Mouse (Mus musculus): ENCODE measurements around the gene Tmem62. TPM values are rescaled to one million over a fixed set of nuclear protein-coding genes. Genes with fewer than 3 reads are reported as not detected.
"Not testable (repeated sequence)": the region's sequence is repeated elsewhere in the genome, so short reads cannot be mapped to it uniquely, and the experiment has no call there.

The Tmem62 gene
- polyA plus RNA-seq, 1 experiment from 2014 or later, result 4.7 TPM

DNA sequence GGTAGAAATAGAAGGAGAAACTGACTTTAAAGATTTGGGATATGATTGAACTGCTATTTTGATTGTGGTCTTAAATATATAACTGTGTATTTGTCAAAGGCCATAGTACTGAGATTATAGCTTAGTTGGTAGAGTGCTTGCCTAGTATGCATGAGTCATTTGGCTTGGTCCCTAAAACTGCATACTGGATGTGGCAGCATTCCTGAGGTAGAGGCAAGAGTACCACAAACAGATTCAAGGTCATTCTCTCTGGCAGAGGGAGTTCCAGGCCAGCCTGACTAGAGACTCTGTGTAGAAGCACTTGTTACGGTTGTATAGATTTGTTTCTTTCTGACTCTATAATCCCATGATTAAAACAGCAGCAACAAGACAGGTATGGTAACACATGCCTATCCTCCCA, 3.0 kb downstream of the Tmem62 start:
- no peak for ATAC-seq (ENCODE audit: insufficient read depth, low FRiP score)
- no peak overlapping the region for H3K4me3 ChIP-seq (replicated peaks; ENCODE audit: low read length)
- no peaks in the 10 kb centered on the region for H3K36me3 ChIP-seq (ENCODE audit: control insufficient read depth, insufficient read depth, low read length)
- no peak overlapping the region for H3K27ac ChIP-seq (ENCODE audit: low read length)
- H3K4me1 ChIP-seq (ENCODE audit: control insufficient read depth, insufficient read depth, low read length), result peaks cover 6% of the 10 kb centered on the region
- no peaks in the 10 kb centered on the region for H3K27me3 ChIP-seq (ENCODE audit: control insufficient read depth, insufficient read depth, low read length)
- H3K9ac ChIP-seq (ENCODE audit: low read length), result no peak overlapping the region
- H3K9me3 ChIP-seq (replicated peaks; ENCODE audit: control insufficient read depth, low read length), result no peaks in the 10 kb centered on the region
- 88% methylated on average over 1 of the region's 1 CpGs for WGBS
- H3K4me2 ChIP-seq (ENCODE audit: low read depth, low read length), result no peak overlapping the region

DNA sequence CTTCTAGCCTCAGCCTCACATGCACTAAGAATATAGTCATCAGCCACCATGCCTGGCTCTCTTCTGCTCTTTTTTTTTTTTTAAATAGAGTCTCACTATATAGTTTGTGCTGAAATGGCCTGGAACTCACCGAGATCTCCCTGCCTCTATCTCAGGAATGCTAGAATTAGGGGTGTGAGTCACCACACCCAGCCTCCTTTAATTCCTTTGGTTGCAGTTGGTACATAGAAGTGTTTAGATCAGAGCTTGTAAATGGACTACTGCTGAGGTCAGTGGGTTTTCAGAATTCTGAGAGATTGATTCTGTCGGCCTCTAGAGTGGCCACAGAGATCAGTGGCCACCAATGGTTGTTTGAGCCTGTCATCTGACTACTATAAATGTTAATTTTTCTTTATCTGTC, 4.0 kb downstream of the Tmem62 start:
- H3K9ac ChIP-seq (ENCODE audit: low read length), result no peak overlapping the region
- H3K27me3 ChIP-seq (ENCODE audit: control insufficient read depth, insufficient read depth, low read length), result no peaks in the 10 kb centered on the region
- no peak overlapping the region for H3K4me3 ChIP-seq (replicated peaks; ENCODE audit: low read length)
- no peaks in the 10 kb centered on the region for H3K9me3 ChIP-seq (replicated peaks; ENCODE audit: control insufficient read depth, low read length)
- H3K36me3 ChIP-seq (ENCODE audit: control insufficient read depth, insufficient read depth, low read length), result no peaks in the 10 kb centered on the region
- no peak overlapping the region for H3K27ac ChIP-seq (ENCODE audit: low read length)
- no peak for ATAC-seq (ENCODE audit: insufficient read depth, low FRiP score)
- H3K4me1 ChIP-seq (ENCODE audit: control insufficient read depth, insufficient read depth, low read length), result peaks cover 6% of the 10 kb centered on the region
- 44% methylated on average over 2 of the region's 2 CpGs for WGBS
- no peak overlapping the region for H3K4me2 ChIP-seq (ENCODE audit: low read depth, low read length)

DNA sequence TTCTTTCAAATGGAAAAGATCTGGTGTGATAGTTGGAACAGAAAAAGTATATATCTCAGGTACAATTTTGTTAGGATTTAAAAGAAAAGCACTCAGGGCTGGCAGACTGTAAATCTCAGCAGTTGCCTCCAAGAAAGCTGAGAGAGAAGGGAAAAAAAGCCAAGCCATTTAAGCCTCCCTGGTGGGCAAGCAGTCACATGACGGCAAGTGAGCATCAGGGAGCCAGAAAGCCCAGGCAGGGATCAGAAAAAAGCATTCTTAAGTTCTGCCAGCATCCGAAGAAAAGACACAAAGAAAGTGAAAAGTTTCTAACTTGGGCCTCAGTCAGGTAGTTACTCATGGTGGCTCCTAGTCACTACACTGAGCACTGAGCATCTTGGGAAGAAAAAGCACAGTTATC, 6.8 kb downstream of the Tmem62 start:
- Histone ChIP-seq H3K4me2 (ENCODE audit: low read depth, low read length) (no peak overlapping the region), H3K4me3 (replicated peaks; ENCODE audit: low read length) (no peak overlapping the region), H3K27me3 (ENCODE audit: control insufficient read depth, insufficient read depth, low read length) (no peaks in the 10 kb centered on the region), H3K27ac (ENCODE audit: low read length) (no peak overlapping the region), H3K9ac (ENCODE audit: low read length) (no peak overlapping the region), H3K9me3 (replicated peaks; ENCODE audit: control insufficient read depth, low read length) (no peaks in the 10 kb centered on the region), H3K36me3 (ENCODE audit: control insufficient read depth, insufficient read depth, low read length) (no peaks in the 10 kb centered on the region), H3K4me1 (ENCODE audit: control insufficient read depth, insufficient read depth, low read length) (no peaks in the 10 kb centered on the region)
- 38% methylated on average over 2 of the region's 2 CpGs for WGBS
- ATAC-seq (ENCODE audit: insufficient read depth, low FRiP score), result no peak

DNA sequence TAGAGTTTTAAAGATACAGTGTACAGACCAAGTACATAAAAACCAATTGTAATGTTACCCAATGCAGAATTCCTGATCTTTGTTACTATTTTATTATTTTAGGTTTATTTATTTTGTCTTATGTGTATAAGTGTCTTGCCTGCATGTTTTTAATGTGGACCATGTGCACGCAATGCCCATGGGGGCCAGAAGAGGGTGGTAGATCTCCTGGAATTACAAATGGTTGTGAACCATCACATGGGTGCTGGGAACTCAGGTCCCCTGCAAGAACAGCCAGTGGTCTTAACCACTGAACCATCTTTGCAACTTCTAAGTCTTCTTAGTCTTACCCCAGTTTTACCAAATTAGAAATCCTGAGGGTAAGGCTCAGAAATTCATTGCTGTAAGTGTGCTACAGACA, 8.4 kb downstream of the Tmem62 start:
- no peaks in the 10 kb centered on the region for H3K27me3 ChIP-seq (ENCODE audit: control insufficient read depth, insufficient read depth, low read length)
- H3K9ac ChIP-seq (ENCODE audit: low read length), result no peak overlapping the region
- 92% methylated on average over 1 of the region's 1 CpGs for WGBS
- H3K27ac ChIP-seq (ENCODE audit: low read length), result no peak overlapping the region
- no peaks in the 10 kb centered on the region for H3K4me1 ChIP-seq (ENCODE audit: control insufficient read depth, insufficient read depth, low read length)
- ATAC-seq (ENCODE audit: insufficient read depth, low FRiP score), result no peak
- H3K4me2 ChIP-seq (ENCODE audit: low read depth, low read length), result no peak overlapping the region
- H3K36me3 ChIP-seq (ENCODE audit: control insufficient read depth, insufficient read depth, low read length), result no peaks in the 10 kb centered on the region
- H3K9me3 ChIP-seq (replicated peaks; ENCODE audit: control insufficient read depth, low read length), result no peaks in the 10 kb centered on the region
- no peak overlapping the region for H3K4me3 ChIP-seq (replicated peaks; ENCODE audit: low read length)

DNA sequence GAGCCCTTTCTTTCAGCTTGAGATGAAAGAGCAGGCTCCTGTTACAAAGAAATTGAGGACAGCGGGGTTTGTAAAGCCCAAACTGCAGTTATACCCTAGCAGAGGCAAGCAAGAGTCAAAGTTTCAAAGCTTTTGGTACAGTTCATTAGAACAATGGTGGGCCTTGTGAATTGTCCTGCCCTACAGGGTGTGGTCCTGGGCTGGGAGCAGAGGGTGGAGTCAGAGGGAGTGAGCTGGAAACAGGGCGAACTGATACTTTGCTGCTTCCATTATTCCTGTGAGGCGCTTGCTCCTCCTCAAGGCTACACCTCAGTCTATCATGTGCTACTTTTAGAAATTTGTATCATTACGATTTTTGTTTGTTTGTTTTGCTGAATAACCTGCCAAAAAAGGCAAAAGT, 14.4 kb downstream of the Tmem62 start:
- Histone ChIP-seq H3K36me3 (ENCODE audit: control insufficient read depth, insufficient read depth, low read length) (no peaks in the 10 kb centered on the region), H3K27ac (ENCODE audit: low read length) (no peak overlapping the region), H3K27me3 (ENCODE audit: control insufficient read depth, insufficient read depth, low read length) (no peaks in the 10 kb centered on the region), H3K9ac (ENCODE audit: low read length) (no peak overlapping the region), H3K4me3 (replicated peaks; ENCODE audit: low read length) (no peak overlapping the region), H3K9me3 (replicated peaks; ENCODE audit: control insufficient read depth, low read length) (no peaks in the 10 kb centered on the region), H3K4me1 (ENCODE audit: control insufficient read depth, insufficient read depth, low read length) (no peaks in the 10 kb centered on the region), H3K4me2 (ENCODE audit: low read depth, low read length) (no peak overlapping the region)
- WGBS, result 71% methylated on average over 4 of the region's 4 CpGs
- ATAC-seq (ENCODE audit: insufficient read depth, low FRiP score), result no peak

DNA sequence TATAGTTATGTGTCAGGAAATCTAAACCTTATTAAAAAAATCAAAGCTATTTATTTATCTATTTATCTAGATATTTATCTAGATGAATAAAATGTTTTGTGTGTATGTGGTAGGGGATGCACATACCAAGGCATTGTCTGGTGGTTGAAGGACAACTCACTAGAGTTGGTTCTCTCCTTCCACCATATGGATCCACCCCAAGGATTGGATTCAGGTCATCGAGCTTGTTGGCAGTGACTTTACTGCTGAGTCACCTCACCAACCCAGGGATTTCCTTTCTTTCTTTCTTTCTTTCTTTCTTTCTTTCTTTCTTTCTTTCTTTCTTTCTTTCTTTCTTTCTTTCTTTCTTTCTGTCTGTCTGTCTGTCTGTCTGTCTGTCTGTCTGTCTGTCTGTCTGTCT, 19.8 kb downstream of the Tmem62 start:
- not testable (repeated sequence) for H3K4me3 ChIP-seq (replicated peaks; ENCODE audit: low read length); H3K27ac ChIP-seq (ENCODE audit: low read length); H3K4me2 ChIP-seq (ENCODE audit: low read depth, low read length); H3K27me3 ChIP-seq (ENCODE audit: control insufficient read depth, insufficient read depth, low read length); H3K9ac ChIP-seq (ENCODE audit: low read length); H3K9me3 ChIP-seq (replicated peaks; ENCODE audit: control insufficient read depth, low read length); H3K4me1 ChIP-seq (ENCODE audit: control insufficient read depth, insufficient read depth, low read length); H3K36me3 ChIP-seq (ENCODE audit: control insufficient read depth, insufficient read depth, low read length); ATAC-seq (ENCODE audit: insufficient read depth, low FRiP score)
- 76% methylated on average over 1 of the region's 1 CpGs for WGBS

DNA sequence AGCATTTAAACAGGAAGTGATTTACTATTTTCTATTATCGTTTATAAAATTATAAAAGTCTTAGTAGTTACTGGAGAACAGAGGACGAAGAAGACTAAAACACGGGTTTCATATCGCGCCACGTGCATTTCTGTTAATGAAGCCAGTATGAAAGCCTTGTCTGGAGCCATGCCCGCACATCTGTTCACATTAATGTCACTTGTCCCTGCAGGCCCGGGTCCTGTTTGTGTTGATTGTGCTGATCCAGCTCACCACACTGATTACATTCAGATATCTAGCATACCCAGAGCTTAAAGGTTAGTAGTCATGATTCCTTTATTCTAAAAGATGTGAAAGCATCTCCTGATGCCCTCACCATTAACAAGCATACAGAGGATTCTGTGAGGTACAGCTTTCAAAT, 22.0 kb downstream of the Tmem62 start:
- Histone ChIP-seq H3K27ac (ENCODE audit: low read length) (no peak overlapping the region), H3K36me3 (ENCODE audit: control insufficient read depth, insufficient read depth, low read length) (no peaks in the 10 kb centered on the region), H3K4me3 (replicated peaks; ENCODE audit: low read length) (no peak overlapping the region), H3K4me2 (ENCODE audit: low read depth, low read length) (no peak overlapping the region), H3K9me3 (replicated peaks; ENCODE audit: control insufficient read depth, low read length) (no peaks in the 10 kb centered on the region), H3K9ac (ENCODE audit: low read length) (no peak overlapping the region), H3K4me1 (ENCODE audit: control insufficient read depth, insufficient read depth, low read length) (no peaks in the 10 kb centered on the region), H3K27me3 (ENCODE audit: control insufficient read depth, insufficient read depth, low read length) (no peaks in the 10 kb centered on the region)
- WGBS, result 81% methylated on average over 8 of the region's 8 CpGs
- no peak for ATAC-seq (ENCODE audit: insufficient read depth, low FRiP score)

DNA sequence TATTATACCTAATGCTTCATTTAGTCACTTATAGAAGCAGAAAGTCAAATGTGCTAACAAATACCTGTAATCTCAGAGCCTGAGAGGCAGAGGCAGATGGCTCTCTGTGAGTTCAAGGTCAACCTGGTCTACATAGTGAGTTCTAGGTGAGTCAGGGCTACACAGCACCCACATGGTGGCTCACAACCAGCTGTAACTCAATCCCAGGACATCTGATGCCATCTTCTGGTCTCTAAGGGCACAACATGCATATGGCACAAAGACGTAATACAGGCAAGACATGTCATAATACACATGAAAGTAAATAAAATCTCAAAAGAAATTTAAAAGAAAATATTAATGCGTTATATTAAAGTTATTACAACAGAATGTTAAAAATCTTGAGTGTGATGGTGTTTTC, 26.8 kb downstream of the Tmem62 start:
- no peaks in the 10 kb centered on the region for H3K27me3 ChIP-seq (ENCODE audit: control insufficient read depth, insufficient read depth, low read length)
- H3K4me2 ChIP-seq (ENCODE audit: low read depth, low read length), result no peak overlapping the region
- H3K4me1 ChIP-seq (ENCODE audit: control insufficient read depth, insufficient read depth, low read length), result peaks cover 3% of the 10 kb centered on the region; the same call in 1 of the 2 replicates
- no peak overlapping the region for H3K27ac ChIP-seq (ENCODE audit: low read length)
- no peaks in the 10 kb centered on the region for H3K36me3 ChIP-seq (ENCODE audit: control insufficient read depth, insufficient read depth, low read length)
- H3K4me3 ChIP-seq (replicated peaks; ENCODE audit: low read length), result no peak overlapping the region
- 67% methylated on average over 2 of the region's 2 CpGs for WGBS
- no peaks in the 10 kb centered on the region for H3K9me3 ChIP-seq (replicated peaks; ENCODE audit: control insufficient read depth, low read length)
- no peak overlapping the region for H3K9ac ChIP-seq (ENCODE audit: low read length)
- no peak for ATAC-seq (ENCODE audit: insufficient read depth, low FRiP score)

DNA sequence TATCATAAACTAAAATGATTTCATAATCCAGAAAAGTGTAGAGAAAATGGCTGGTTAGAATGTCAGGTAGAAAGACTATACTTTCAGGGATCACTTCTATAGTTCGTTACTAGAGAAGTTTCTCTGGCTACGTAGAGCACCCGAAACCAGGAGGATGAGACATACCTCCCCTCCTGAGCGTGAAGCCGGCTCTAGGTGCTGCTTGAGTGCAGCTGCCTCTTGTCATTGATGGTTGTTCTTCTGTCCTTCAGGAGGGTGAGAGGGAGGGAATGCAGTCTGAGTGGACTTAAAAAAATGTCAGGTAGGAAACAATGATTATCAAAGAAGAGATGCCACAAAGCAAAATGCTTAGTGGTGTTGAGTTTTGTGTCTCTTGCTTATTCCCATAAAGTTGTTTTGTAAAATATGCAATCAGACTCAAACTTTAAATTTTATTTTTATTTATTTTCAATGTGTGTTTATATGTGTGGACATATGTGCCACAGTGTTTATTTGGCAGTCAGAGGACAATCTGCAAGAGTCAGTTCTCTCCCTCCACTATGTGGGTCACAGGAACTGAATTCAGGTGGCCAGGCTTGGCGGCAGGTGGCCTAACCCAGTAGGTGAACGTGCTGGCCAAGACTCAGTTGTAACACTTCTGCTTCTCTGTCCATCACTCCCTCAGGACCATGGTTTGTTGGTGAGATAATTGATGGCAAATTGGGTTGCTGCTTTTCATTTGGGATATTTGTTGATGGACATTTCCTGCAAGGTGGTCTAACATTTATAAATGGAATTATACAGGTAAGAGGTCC, 27.4 kb downstream of the Tmem62 start:
- Histone ChIP-seq H3K4me2 (ENCODE audit: low read depth, low read length) (no peak overlapping the region), H3K9me3 (replicated peaks; ENCODE audit: control insufficient read depth, low read length) (no peaks in the 10 kb centered on the region), H3K4me1 (ENCODE audit: control insufficient read depth, insufficient read depth, low read length) (peaks cover 6% of the 10 kb centered on the region), H3K27me3 (ENCODE audit: control insufficient read depth, insufficient read depth, low read length) (no peaks in the 10 kb centered on the region), H3K27ac (ENCODE audit: low read length) (no peak overlapping the region), H3K9ac (ENCODE audit: low read length) (no peak overlapping the region), H3K4me3 (replicated peaks; ENCODE audit: low read length) (no peak overlapping the region), H3K36me3 (ENCODE audit: control insufficient read depth, insufficient read depth, low read length) (no peaks in the 10 kb centered on the region)
- 82% methylated on average over 7 of the region's 7 CpGs for WGBS
- ATAC-seq (ENCODE audit: insufficient read depth, low FRiP score), result no peak

All from stomach, embryonic 16.5 days (tissue).